Mouse (Mus musculus): ENCODE data around the gene Atp12a.

GRCm38 (mm10) chr14:56382366-56382765 lies 17.5 kb downstream of the Atp12a start:
- TF ChIP-seq CTCF (IDR thresholded peaks at IDR 0.05; ENCODE audit: low read depth, low read length) (no peak), POLR2A (IDR thresholded peaks at IDR 0.05; ENCODE audit: borderline replicate concordance, low read depth, low read length) (no peak)

Data from bone marrow macrophage, adult 2 months (primary cell).